Mouse (Mus musculus) embryonic fibroblast, embryonic 13.5 days (primary cell): ENCODE data around the gene Chst11.

Experiments used
- CTCF ChIP-seq: IDR thresholded peaks from 2 replicates; pipeline ENCODE4 v1.5.1; 2011; ENCODE audit warnings: mild to moderate bottlenecking, control low read depth, low read length, moderate library complexity, borderline replicate concordance; ENCODE audit not compliant: insufficient read depth
- POLR2A ChIP-seq: IDR thresholded peaks from 2 replicates; pipeline ENCODE4 v1.6.1; 2011; ENCODE audit warnings: low read depth, mild to moderate bottlenecking, control low read depth, low read length, moderate library complexity

- TF ChIP-seq CTCF: no peak
- TF ChIP-seq POLR2A: no peak
Measured at GRCm38 (mm10) chr10:83041875-83042274, 56.6 kb downstream of the Chst11 start.
